25 mouse cellular contexts compared by ENCODE assay signal in the genomic region with DNA sequence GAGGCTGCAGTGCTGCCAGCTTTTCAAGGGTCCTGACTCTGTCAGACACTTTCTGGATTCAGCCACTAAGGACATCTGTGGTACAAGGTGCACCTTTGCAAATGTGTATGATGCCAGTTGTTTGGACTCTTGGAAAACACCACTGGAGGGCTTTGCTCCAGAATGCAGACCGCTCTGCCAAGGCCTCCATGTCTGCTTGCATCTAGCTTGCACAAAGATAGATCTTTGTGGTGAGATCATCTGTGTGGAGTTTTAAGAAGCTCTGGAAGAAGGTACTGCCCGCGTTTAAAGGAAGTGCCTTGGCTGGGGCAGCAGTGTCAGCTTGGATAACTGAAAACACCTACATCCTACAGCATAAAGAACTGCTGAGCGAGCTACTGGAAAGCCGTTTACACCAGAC. TPM values are rescaled to one million over a fixed set of nuclear protein-coding genes. Genes with fewer than 3 reads are reported as not detected.
A peak's percentile ranks its signal among the peaks of the same experiment; 100 is the strongest.
DNase-seq lines count a peak whose midpoint lies in the region; ATAC-seq and TF ChIP-seq lines count a peak whose summit lies in the region.
"Had no signal": no experiment of that assay in that cellular context is flagged by ENCODE, and none has a peak within 500 bp of the region (broad histone marks: within the 10 kb centered on the region; RNA-seq: fewer than 3 reads in every experiment).

No protein-coding gene starts in this region.

- peaks cover 42% of the 10 kb centered on the region for H3K4me1 ChIP-seq in forebrain, embryonic 13.5 days
- peaks cover 11% of the 10 kb centered on the region for H3K4me1 ChIP-seq in forebrain, postnatal 0 days (ENCODE audit: insufficient read depth)
- H3K4me1 ChIP-seq in neural tube, embryonic 13.5 days (replicated peaks), result peaks cover 57% of the 10 kb centered on the region
- H3K4me1 ChIP-seq in olfactory bulb, adult 2 months (ENCODE audit: control insufficient read depth, insufficient read depth, low read length), result peaks cover 51% of the 10 kb centered on the region

- H3K4me2 ChIP-seq in forebrain, embryonic 13.5 days, result no peak overlapping the region
- H3K4me2 ChIP-seq in forebrain, postnatal 0 days (ENCODE audit: low read depth), result no peak overlapping the region
- H3K4me2 ChIP-seq in neural tube, embryonic 13.5 days, result no peak overlapping the region
- H3K4me2 ChIP-seq: heart, embryonic 13.5 days; liver, embryonic 12.5 days; lung, embryonic 14.5 days had no signal

- ATAC-seq in forebrain, embryonic 13.5 days, result no peak
- ATAC-seq in forebrain, postnatal 0 days, result no peak
- ATAC-seq in neural tube, embryonic 13.5 days (ENCODE audit: low read depth), result no peak
- ATAC-seq: liver, embryonic 12.5 days had no signal

- peaks cover 8% of the 10 kb centered on the region for H3K27me3 ChIP-seq in forebrain, embryonic 13.5 days
- no peaks in the 10 kb centered on the region for H3K27me3 ChIP-seq in forebrain, postnatal 0 days (ENCODE audit: insufficient read depth, low read length)
- no peaks in the 10 kb centered on the region for H3K27me3 ChIP-seq in neural tube, embryonic 13.5 days
- H3K27me3 ChIP-seq: CH12.LX had no signal

- no peak for TF ChIP-seq CTCF in forebrain, postnatal 0 days (IDR thresholded peaks at IDR 0.05; ENCODE audit: low read depth)
- TF ChIP-seq CTCF in layer of hippocampus, adult 2 months (conservative IDR thresholded peaks at IDR 0.05), result no peak
- no peak for TF ChIP-seq CTCF in olfactory bulb, adult 2 months (IDR thresholded peaks at IDR 0.05; ENCODE audit: insufficient read depth, low read depth, low read length)

- 88% methylated on average over 5 of the region's 5 CpGs for WGBS in forebrain, embryonic 13.5 days
- WGBS in forebrain, postnatal 0 days, result 81% methylated on average over 5 of the region's 5 CpGs
- WGBS in neural tube, embryonic 13.5 days, result 90% methylated on average over 5 of the region's 5 CpGs
- WGBS in olfactory bulb, adult 2 months, result 62% methylated on average over 5 of the region's 5 CpGs

- peaks cover 3% of the 10 kb centered on the region; the same call in 1 of the 2 replicates for H3K36me3 ChIP-seq in forebrain, embryonic 13.5 days (ENCODE audit: poor library complexity, severe bottlenecking)
- H3K36me3 ChIP-seq in forebrain, postnatal 0 days (ENCODE audit: insufficient read depth), result no peaks in the 10 kb centered on the region
- peaks cover 25% of the 10 kb centered on the region for H3K36me3 ChIP-seq in neural tube, embryonic 13.5 days

- DNase-seq in forebrain, postnatal 0 days, result no peak
- DNase-seq in layer of hippocampus, adult 2 months (ENCODE audit: low spot score in 2 of 2), result no peak
- no peak for DNase-seq in layer of hippocampus, postnatal 25 days (ENCODE audit: extremely low spot score in 1 of 2, low spot score in 1 of 2)
- no peak for DNase-seq in neural tube, embryonic 10.5 days (ENCODE audit: extremely low spot score, low spot score)
- DNase-seq: adrenal gland, postnatal 25 days; cerebellum, adult 18-20 months; kidney, adult 18-20 months; layer of hippocampus, postnatal 36 days; lung, embryonic 14.5 days; lung, postnatal 4 days; thymus, adult 2 months had no signal

- H3K9ac ChIP-seq in forebrain, embryonic 13.5 days, result no peak overlapping the region
- H3K9ac ChIP-seq in forebrain, postnatal 0 days, result no peak overlapping the region
- H3K9ac ChIP-seq in neural tube, embryonic 13.5 days, result no peak overlapping the region
- H3K9ac ChIP-seq: heart, embryonic 13.5 days; liver, embryonic 12.5 days; lung, embryonic 14.5 days had no signal

- no peaks in the 10 kb centered on the region for H3K9me3 ChIP-seq in forebrain, embryonic 13.5 days (replicated peaks)
- H3K9me3 ChIP-seq in forebrain, postnatal 0 days (ENCODE audit: low read length), result no peaks in the 10 kb centered on the region
- no peaks in the 10 kb centered on the region for H3K9me3 ChIP-seq in neural tube, embryonic 13.5 days
- H3K9me3 ChIP-seq: heart, embryonic 13.5 days; liver, embryonic 12.5 days; midbrain, embryonic 10.5 days had no signal

- H3K4me3 ChIP-seq in forebrain, embryonic 13.5 days, result no peak overlapping the region
- H3K4me3 ChIP-seq in forebrain, postnatal 0 days (ENCODE audit: low read depth, low read length), result no peak overlapping the region
- no peak overlapping the region for H3K4me3 ChIP-seq in layer of hippocampus, adult 2 months
- no peak overlapping the region for H3K4me3 ChIP-seq in neural tube, embryonic 13.5 days
- H3K4me3 ChIP-seq in olfactory bulb, adult 2 months (ENCODE audit: insufficient read depth, low read depth, low read length), result no peak overlapping the region
- H3K4me3 ChIP-seq: heart, embryonic 13.5 days; liver, embryonic 12.5 days; midbrain, embryonic 10.5 days had no signal

- 0 out of 2 replicates have a peak overlapping the region, but pooled peaks have one; percentile 70 for H3K27ac ChIP-seq in forebrain, embryonic 13.5 days
- no peak overlapping the region for H3K27ac ChIP-seq in forebrain, postnatal 0 days (ENCODE audit: low read depth, low read length)
- H3K27ac ChIP-seq in layer of hippocampus, adult 2 months, result peak overlapping the region; percentile 84
- H3K27ac ChIP-seq in neural tube, embryonic 13.5 days (replicated peaks), result peak overlapping the region; percentile 3; the same call in 1 of the 2 replicates
- H3K27ac ChIP-seq in olfactory bulb, adult 2 months (ENCODE audit: insufficient read depth, low read depth, low read length), result 0 out of 2 replicates have a peak overlapping the region, but pooled peaks have one; percentile 6
- H3K27ac ChIP-seq: kidney, postnatal 0 days; liver, embryonic 12.5 days; midbrain, embryonic 10.5 days had no signal

- no peak for TF ChIP-seq POLR2A in olfactory bulb, adult 2 months (IDR thresholded peaks at IDR 0.05; ENCODE audit: insufficient read depth, low read depth, low read length)

RNA-seq across cellular contexts. Expression of a gene that starts 6.7 kb away (rescaled TPM):
- 0.93 and 1.1 TPM in 2 replicates for polyA plus RNA-seq in forebrain, embryonic 13.5 days (2015; fragmentation: Nextera tagmentation; extraction: Ambion mirVana)
- total RNA-seq in forebrain, postnatal 0 days (2014; rRNA removed), result 10.3 and 11.6 TPM in 2 replicates
- 5.8 and 8.3 TPM in 2 replicates for polyA plus RNA-seq in forebrain, postnatal 0 days (2015; fragmentation: Nextera tagmentation; extraction: Ambion mirVana)
- total RNA-seq in layer of hippocampus, adult 2 months (2021), result 10 to 100 TPM; 77.5 to 78.6 TPM
- 10 to 100 TPM; 85.1 to 86.0 TPM for total RNA-seq in layer of hippocampus, postnatal 25 days (2021)
- polyA plus RNA-seq in neural tube, embryonic 13.5 days (2015; fragmentation: Nextera tagmentation; extraction: Ambion mirVana), result 24.4 and 24.5 TPM in 2 replicates
- not detected in 2 replicates for polyA plus RNA-seq in olfactory bulb, adult 2 months (2012; ENCODE audit: insufficient read depth, insufficient read length, low replicate concordance, missing spikeins)
- total RNA-seq: common myeloid progenitor, adult 5-6 weeks; granulocyte monocyte progenitor cell, adult 5-6 weeks had no signal

RNA-seq across cellular contexts. Expression of a gene that starts 21.7 kb away (rescaled TPM):
- polyA plus RNA-seq in forebrain, embryonic 13.5 days (2015; fragmentation: Nextera tagmentation; extraction: Ambion mirVana), result 19.6 and 20.4 TPM in 2 replicates
- total RNA-seq in forebrain, postnatal 0 days (2014; rRNA removed), result 129 and 214 TPM in 2 replicates
- polyA plus RNA-seq in forebrain, postnatal 0 days (2015; fragmentation: Nextera tagmentation; extraction: Ambion mirVana), result 110 and 128 TPM in 2 replicates
- 1,000 to 10,000 TPM; 2,418 to 2,601 TPM for total RNA-seq in layer of hippocampus, adult 2 months (2021)
- total RNA-seq in layer of hippocampus, postnatal 25 days (2021), result 1,000 to 10,000 TPM; 2,567 to 2,613 TPM
- 50.3 and 55.8 TPM in 2 replicates for polyA plus RNA-seq in neural tube, embryonic 13.5 days (2015; fragmentation: Nextera tagmentation; extraction: Ambion mirVana)
- polyA plus RNA-seq in olfactory bulb, adult 2 months (2012; ENCODE audit: insufficient read depth, insufficient read length, low replicate concordance, missing spikeins), result not detected in 2 replicates
- total RNA-seq: gastrocnemius, adult 8-10 months; granulocyte monocyte progenitor cell, adult 5-6 weeks; heart, postnatal 25 days had no signal

RNA-seq across cellular contexts. Expression of a gene that starts 38.2 kb away (rescaled TPM):
- polyA plus RNA-seq in forebrain, embryonic 13.5 days (2015; fragmentation: Nextera tagmentation; extraction: Ambion mirVana), result not detected in 2 replicates
- not detected in 2 replicates for total RNA-seq in forebrain, postnatal 0 days (2014; rRNA removed)
- polyA plus RNA-seq in forebrain, postnatal 0 days (2015; fragmentation: Nextera tagmentation; extraction: Ambion mirVana), result not detected in 2 replicates
- not detected for total RNA-seq in layer of hippocampus, adult 2 months (2021)
- not detected for total RNA-seq in layer of hippocampus, postnatal 25 days (2021)
- 0.39 TPM in 1 of 2 replicates, not detected in the other for polyA plus RNA-seq in neural tube, embryonic 13.5 days (2015; fragmentation: Nextera tagmentation; extraction: Ambion mirVana)
- not detected in 2 replicates for polyA plus RNA-seq in olfactory bulb, adult 2 months (2012; ENCODE audit: insufficient read depth, insufficient read length, low replicate concordance, missing spikeins)
- total RNA-seq: adrenal gland, postnatal 25 days; CH12.LX; common myeloid progenitor, adult 5-6 weeks; gastrocnemius, adult 8-10 months; granulocyte monocyte progenitor cell, adult 5-6 weeks; heart, postnatal 25 days; layer of hippocampus, postnatal 36 days; left cerebral cortex, postnatal 36 days; MEL had no signal

RNA-seq across cellular contexts. Expression of a gene that starts 46.0 kb away (rescaled TPM):
- polyA plus RNA-seq in forebrain, embryonic 13.5 days (2015; fragmentation: Nextera tagmentation; extraction: Ambion mirVana), result 15.6 and 19.1 TPM in 2 replicates
- total RNA-seq in forebrain, postnatal 0 days (2014; rRNA removed), result 41.4 and 52.2 TPM in 2 replicates
- 11.0 and 15.6 TPM in 2 replicates for polyA plus RNA-seq in forebrain, postnatal 0 days (2015; fragmentation: Nextera tagmentation; extraction: Ambion mirVana)
- 10 to 100 TPM; 33.6 to 36.0 TPM for total RNA-seq in layer of hippocampus, adult 2 months (2021)
- 10 to 100 TPM; 32.5 to 35.2 TPM for total RNA-seq in layer of hippocampus, postnatal 25 days (2021)
- 15.8 and 19.9 TPM in 2 replicates for polyA plus RNA-seq in neural tube, embryonic 13.5 days (2015; fragmentation: Nextera tagmentation; extraction: Ambion mirVana)
- polyA plus RNA-seq in olfactory bulb, adult 2 months (2012; ENCODE audit: insufficient read depth, insufficient read length, low replicate concordance, missing spikeins), result not detected in 2 replicates

RNA-seq across cellular contexts. Expression of a gene that starts 46.1 kb away (rescaled TPM):
- 100 and 106 TPM in 2 replicates for polyA plus RNA-seq in forebrain, embryonic 13.5 days (2015; fragmentation: Nextera tagmentation; extraction: Ambion mirVana)
- total RNA-seq in forebrain, postnatal 0 days (2014; rRNA removed), result 97.7 and 119 TPM in 2 replicates
- polyA plus RNA-seq in forebrain, postnatal 0 days (2015; fragmentation: Nextera tagmentation; extraction: Ambion mirVana), result 108 and 120 TPM in 2 replicates
- total RNA-seq in layer of hippocampus, adult 2 months (2021), result 10 to 100 TPM; 93.4 to 95.1 TPM
- 10 to 100 TPM; 85.0 to 85.9 TPM for total RNA-seq in layer of hippocampus, postnatal 25 days (2021)
- polyA plus RNA-seq in neural tube, embryonic 13.5 days (2015; fragmentation: Nextera tagmentation; extraction: Ambion mirVana), result 106 and 108 TPM in 2 replicates
- not detected in 2 replicates for polyA plus RNA-seq in olfactory bulb, adult 2 months (2012; ENCODE audit: insufficient read depth, insufficient read length, low replicate concordance, missing spikeins)
